Mouse (Mus musculus) kidney, adult 2 months (tissue): ENCODE measurements around the gene Sptbn1.

ENCODE experiments used
- CTCF ChIP-seq: fragments of 200-500 bp; conservative IDR thresholded peaks from 2 replicates; pipeline ENCODE4 v1.5.1; 2011; ENCODE audit warnings: low read depth, mild to moderate bottlenecking, control low read depth, low read length, moderate library complexity, mixed read lengths; ENCODE audit not compliant: insufficient read depth, insufficient read length
- POLR2A ChIP-seq: fragments of 200-500 bp; IDR thresholded peaks from one replicate; pipeline ENCODE4 v1.6.1; 2011; ENCODE audit warnings: low read depth, low read length, control low read depth

- no peak for TF ChIP-seq CTCF
- no peak for TF ChIP-seq POLR2A
These were observed 837 bp upstream of the Sptbn1 start for GRCm38 (mm10) chr11:30268648-30269375.
